Mouse (Mus musculus) inflammation-experienced regulatory T-cells, adult 6 months (primary cell): Measurements from ENCODE around the gene Sema3a. TPM values are rescaled to one million over a fixed set of nuclear protein-coding genes. Genes with fewer than 3 reads are reported as not detected.
"Not testable (repeated sequence)": the region's sequence is repeated elsewhere in the genome, so short reads cannot be mapped to it uniquely, and the experiment has no call there.

Experiments used
- ATAC-seq: one replicate; pipeline ENCODE4 v1.8.0; 2017
- polyA plus RNA-seq, 3 experiments: library from polyadenylated mRNA; unstranded; fragments of 100-300 nt; shearing (Covaris generic); gene quantifications; one replicate each; pipeline ENCODE4 v1.2.1; 2017

Sema3a gene
- polyA plus RNA-seq, 3 experiments from 2014 or later: not detected

GRCm38 (mm10) chr5:13557257-13557656 is 432.0 kb downstream of the Sema3a start:
- ATAC-seq: no peak

GRCm38 (mm10) chr5:13573867-13574266 is 448.7 kb downstream of the Sema3a start:
- no peak for ATAC-seq

GRCm38 (mm10) chr5:13579123-13579522 is 453.9 kb downstream of the Sema3a start:
- ATAC-seq: no peak

- ATAC-seq: no peak
These were observed 460.5 kb downstream of the Sema3a start for GRCm38 (mm10) chr5:13585559-13586207.

GRCm38 (mm10) chr5:13594422-13594821 is 469.2 kb downstream of the Sema3a start:
- no peak for ATAC-seq

GRCm38 (mm10) chr5:13611631-13612030 is 486.4 kb downstream of the Sema3a start:
- ATAC-seq: no peak

- no peak for ATAC-seq
These were observed 486.9 kb downstream of the Sema3a start for GRCm38 (mm10) chr5:13612088-13612487.

- not testable (repeated sequence) for ATAC-seq
These were observed 489.4 kb downstream of the Sema3a start for GRCm38 (mm10) chr5:13614575-13614974.

- ATAC-seq: no peak
These were observed 490.7 kb downstream of the Sema3a start for GRCm38 (mm10) chr5:13615907-13616306.

GRCm38 (mm10) chr5:13622578-13622977 is 497.4 kb downstream of the Sema3a start:
- no peak for ATAC-seq

- ATAC-seq: no peak
These were observed 499.5 kb downstream of the Sema3a start for GRCm38 (mm10) chr5:13624754-13625153.

GRCm38 (mm10) chr5:13626093-13626492 is 500.9 kb downstream of the Sema3a start:
- no peak for ATAC-seq

- peak; percentile 32 for ATAC-seq
These were observed 503.5 kb downstream of the Sema3a start for GRCm38 (mm10) chr5:13628606-13629311.

- ATAC-seq: no peak
These were observed 504.7 kb downstream of the Sema3a start for GRCm38 (mm10) chr5:13629916-13630315.

GRCm38 (mm10) chr5:13630692-13631091 is 505.5 kb downstream of the Sema3a start:
- no peak for ATAC-seq

GRCm38 (mm10) chr5:13636237-13636636 is 511.0 kb downstream of the Sema3a start:
- ATAC-seq: no peak
